10 mouse cellular contexts compared by ENCODE assay signal in genomic region chr2:21034651-21035050, GRCm38 (mm10).
A peak's percentile ranks its signal among the peaks of the same experiment; 100 is the strongest.
DNase-seq lines count a peak whose midpoint lies in the region; ATAC-seq lines count a peak whose summit lies in the region.
"Had no signal": no experiment of that assay in that cellular context is flagged by ENCODE, and none has a peak within 500 bp of the region (broad histone marks: within the 10 kb centered on the region; RNA-seq: fewer than 3 reads in every experiment).

No protein-coding gene starts in this region.

- H3K9me3 ChIP-seq in megakaryocyte, embryonic 14.5 days: no peaks in the 10 kb centered on the region; the same call in 1 of the 2 replicates
- H3K9me3 ChIP-seq in stomach, embryonic 15.5 days: no peaks in the 10 kb centered on the region

- peak; percentile 32 to 36 for DNase-seq in heart, adult 18-20 months
- DNase-seq in heart, adult 9 months (ENCODE audit: low spot score in 2 of 2): no peak
- DNase-seq in left cerebral cortex, adult 18-20 months (ENCODE audit: low spot score in 2 of 2): peak; percentile 77 to 78
- DNase-seq in gastrocnemius, adult 8-10 months (ENCODE audit: low spot score in 2 of 2): no peak
- DNase-seq in embryo, embryonic 10 days (ENCODE audit: low spot score): no peak
- DNase-seq: cerebellum, postnatal 10 days had no signal

- H3K4me2 ChIP-seq in stomach, embryonic 15.5 days: peak overlapping the region; percentile 28
- H3K4me2 ChIP-seq: midbrain, embryonic 11.5 days had no signal

- ATAC-seq in megakaryocyte, adult 5-6 weeks (ENCODE audit: poor library complexity, severe bottlenecking): no peak
- no peak for ATAC-seq in stomach, embryonic 15.5 days (ENCODE audit: insufficient read depth, low FRiP score, low read depth)

- 47% methylated on average over 8 of the region's 8 CpGs for WGBS in stomach, embryonic 15.5 days

- no peaks in the 10 kb centered on the region for H3K36me3 ChIP-seq in megakaryocyte, embryonic 14.5 days (replicated peaks; ENCODE audit: low read length)
- H3K36me3 ChIP-seq in stomach, embryonic 15.5 days: no peaks in the 10 kb centered on the region

- H3K4me3 ChIP-seq in megakaryocyte, embryonic 14.5 days (replicated peaks): peak overlapping the region; percentile 47
- no peak overlapping the region for H3K4me3 ChIP-seq in stomach, embryonic 15.5 days (replicated peaks)

- H3K4me1 ChIP-seq in megakaryocyte, embryonic 14.5 days: peaks cover 6% of the 10 kb centered on the region; the same call in 1 of the 2 replicates
- H3K4me1 ChIP-seq in stomach, embryonic 15.5 days: peaks cover 11% of the 10 kb centered on the region; the same call in 1 of the 2 replicates

- H3K27ac ChIP-seq in stomach, embryonic 15.5 days: no peak overlapping the region

- no peaks in the 10 kb centered on the region for H3K27me3 ChIP-seq in megakaryocyte, embryonic 14.5 days (replicated peaks)
- H3K27me3 ChIP-seq in stomach, embryonic 15.5 days (replicated peaks): no peaks in the 10 kb centered on the region

- no peak overlapping the region for H3K9ac ChIP-seq in stomach, embryonic 15.5 days

Comparison
In these comparisons a context has a peak if more than half of its experiments do, and no peak if none do; other contexts are left out.
1. DNase-seq: peak in heart, adult 18-20 months (2 of 2) and left cerebral cortex, adult 18-20 months (2 of 2); none in heart, adult 9 months (0 of 2), gastrocnemius, adult 8-10 months (0 of 2) and embryo, embryonic 10 days (single experiment).